Mouse (Mus musculus): ENCODE data around the gene Rmdn2.

GRCm38 (mm10) chr17:79733039-79733438 lies 121.4 kb downstream of the Rmdn2 start:
- TF ChIP-seq POLR2A (IDR thresholded peaks at IDR 0.05; ENCODE audit: low read depth, low read length) (no peak), CTCF (IDR thresholded peaks at IDR 0.05; ENCODE audit: borderline replicate concordance, insufficient read depth, low read length) (no peak)
